Mouse (Mus musculus) ovary, postnatal 10 days (tissue): ENCODE data around the gene Mfap3.

Experiments
- DNase-seq: peaks from one replicate; pipeline ENCODE4 v3.0.0; 2022; ENCODE audit warnings: low spot score

The Mfap3 gene

GRCm38 (mm10) chr11:57518091-57518750 is at the start of gene Mfap3, which contains the start of gene Fam114a2:
Gene Mfap3 (plus strand): TSS chr11:57518664.
Gene Fam114a2 (minus strand): TSS chr11:57518617.
- peak; percentile 84 for DNase-seq

- no peak for DNase-seq
Observed at GRCm38 (mm10) chr11:57468706-57469105, 49.8 kb upstream of the Mfap3 start.

GRCm38 (mm10) chr11:57470056-57470455 is 48.4 kb upstream of the Mfap3 start:
- DNase-seq, result no peak

GRCm38 (mm10) chr11:57470979-57471378 is 47.5 kb upstream of the Mfap3 start:
- no peak for DNase-seq

GRCm38 (mm10) chr11:57474296-57474941 is 44.0 kb upstream of the Mfap3 start:
- no peak for DNase-seq

GRCm38 (mm10) chr11:57475119-57475518 is 43.3 kb upstream of the Mfap3 start:
- DNase-seq, result no peak

GRCm38 (mm10) chr11:57478077-57478476 is 40.4 kb upstream of the Mfap3 start:
- no peak for DNase-seq

GRCm38 (mm10) chr11:57488436-57488835 is 30.0 kb upstream of the Mfap3 start:
- no peak for DNase-seq

- DNase-seq, result no peak
Observed at GRCm38 (mm10) chr11:57496462-57497039, 21.9 kb upstream of the Mfap3 start.

GRCm38 (mm10) chr11:57497701-57498100 is 20.8 kb upstream of the Mfap3 start:
- no peak for DNase-seq

- no peak for DNase-seq
Observed at GRCm38 (mm10) chr11:57498215-57498614, 20.2 kb upstream of the Mfap3 start.

GRCm38 (mm10) chr11:57503155-57503554 is 15.3 kb upstream of the Mfap3 start:
- no peak for DNase-seq

- no peak for DNase-seq
Observed at GRCm38 (mm10) chr11:57506899-57507298, 11.6 kb upstream of the Mfap3 start.

GRCm38 (mm10) chr11:57515218-57515617 is 3.2 kb upstream of the Mfap3 start:
- DNase-seq, result no peak

GRCm38 (mm10) chr11:57516946-57517441 is 1.5 kb upstream of the Mfap3 start:
- DNase-seq, result no peak

GRCm38 (mm10) chr11:57518751-57519148 is 286 bp downstream of the Mfap3 start:
- no peak for DNase-seq

GRCm38 (mm10) chr11:57519304-57519703 is 840 bp downstream of the Mfap3 start:
- no peak for DNase-seq

- no peak for DNase-seq
Observed at GRCm38 (mm10) chr11:57521206-57521605, 2.7 kb downstream of the Mfap3 start.

GRCm38 (mm10) chr11:57522046-57522445 is 3.6 kb downstream of the Mfap3 start:
- no peak for DNase-seq

GRCm38 (mm10) chr11:57523418-57523817 is 5.0 kb downstream of the Mfap3 start:
- DNase-seq, result no peak

GRCm38 (mm10) chr11:57524597-57524996 is 6.1 kb downstream of the Mfap3 start:
- no peak for DNase-seq

- DNase-seq, result no peak
Observed at GRCm38 (mm10) chr11:57525900-57526299, 7.4 kb downstream of the Mfap3 start.

- no peak for DNase-seq
Observed at GRCm38 (mm10) chr11:57527506-57527905, 9.0 kb downstream of the Mfap3 start.
